Mouse (Mus musculus) C2C12 (cell line): ENCODE measurements around the gene Cd96.

Experiments
- CTCF ChIP-seq: IDR thresholded peaks from one replicate; pipeline ENCODE4 v1.5.1; 2011; ENCODE audit not compliant: control insufficient read depth, insufficient read depth, insufficient read length
- USF1 ChIP-seq: IDR thresholded peaks from one replicate; pipeline ENCODE4 v1.6.1; 2011; ENCODE audit warnings: low read depth, mild to moderate bottlenecking, control low read depth, moderate library complexity

DNA sequence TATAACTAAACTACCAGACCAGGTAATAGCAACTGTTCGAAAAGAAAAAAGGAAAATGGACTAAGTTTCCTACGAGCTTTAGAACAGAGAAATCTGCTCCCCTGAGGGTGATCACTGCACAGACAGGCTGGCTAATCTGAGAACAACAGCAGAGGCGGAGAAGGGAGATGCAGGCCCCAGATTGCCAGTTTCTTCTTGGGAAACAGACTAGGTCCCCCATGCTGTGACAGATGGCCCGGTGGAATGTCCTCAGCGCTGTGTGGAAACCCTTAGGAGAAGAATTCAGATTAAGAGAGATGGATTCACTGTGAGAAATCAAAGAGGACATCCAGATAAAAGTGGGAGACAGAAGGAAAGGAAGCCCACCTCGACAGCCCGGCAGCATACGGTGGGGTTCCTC, 10.5 kb downstream of the Cd96 start:
- TF ChIP-seq CTCF: no peak
- TF ChIP-seq USF1: no peak
